Mouse (Mus musculus) macrophage (primary cell): ENCODE results near the gene Gm30302. TPM values are rescaled to one million over a fixed set of nuclear protein-coding genes. Genes with fewer than 3 reads are reported as not detected.

ENCODE experiments used
- H3K27ac ChIP-seq: fragments of 350-480 bp; formaldehyde crosslinking; 2 replicates; pipeline ENCODE4 v1.9.0; 2021
- H3K36me3 ChIP-seq: fragments of 350-480 bp; formaldehyde crosslinking; 2 replicates; pipeline ENCODE4 v1.9.0; 2021; ENCODE audit errors: inconsistent target
- H3K4me3 ChIP-seq: fragments of 350-480 bp; formaldehyde crosslinking; 2 replicates; pipeline ENCODE4 v1.9.0; 2021; ENCODE audit errors: inconsistent target
- H3K79me2 ChIP-seq: fragments of 350-480 bp; formaldehyde crosslinking; 2 replicates; pipeline ENCODE4 v1.9.0; 2021; ENCODE audit errors: inconsistent target
- WGBS: methylation state at CpG from one replicate; pipeline ENCODE4 v1.1.7; 2026; ENCODE audit warnings: inconsistent platforms; ENCODE audit not compliant: missing documents; 5-methylcytosine and 5-hydroxymethylcytosine counted together
- polyA plus RNA-seq: library from polyadenylated mRNA; stranded (reverse); fragments of 250-400 nt; gene quantifications from 3 replicates; pipeline ENCODE4 v1.2.4, GENCODE M21; 2018; ENCODE audit warnings: inconsistent platforms

Gm30302 gene
- polyA plus RNA-seq, 1 experiment from 2014 or later: not detected

- WGBS: 68% methylated on average over 2 of the region's 2 CpGs
- H3K4me3 ChIP-seq: no peak overlapping the region
- H3K36me3 ChIP-seq: no peaks in the 10 kb centered on the region
- no peaks in the 10 kb centered on the region for H3K79me2 ChIP-seq
- H3K27ac ChIP-seq: no peak overlapping the region
Measured at GRCm38 (mm10) chr13:49768048-49768447, 30.8 kb downstream of the Gm30302 start.

- Histone ChIP-seq H3K79me2 (no peaks in the 10 kb centered on the region), H3K27ac (no peak overlapping the region), H3K36me3 (no peaks in the 10 kb centered on the region), H3K4me3 (no peak overlapping the region)
- WGBS: 77% methylated on average over 9 of the region's 9 CpGs
Measured at GRCm38 (mm10) chr13:49766269-49766668, 32.5 kb downstream of the Gm30302 start.

GRCm38 (mm10) chr13:49765306-49765705 is 33.5 kb downstream of the Gm30302 start:
- Histone ChIP-seq H3K27ac (no peak overlapping the region), H3K36me3 (no peaks in the 10 kb centered on the region), H3K79me2 (no peaks in the 10 kb centered on the region), H3K4me3 (no peak overlapping the region)
- 95% methylated on average over 8 of the region's 8 CpGs for WGBS

GRCm38 (mm10) chr13:49762208-49762607 is 36.6 kb downstream of the Gm30302 start:
- Histone ChIP-seq H3K79me2 (no peaks in the 10 kb centered on the region), H3K4me3 (no peak overlapping the region), H3K36me3 (no peaks in the 10 kb centered on the region), H3K27ac (no peak overlapping the region)
- WGBS: 94% methylated on average over 14 of the region's 14 CpGs

GRCm38 (mm10) chr13:49760675-49761074 is 38.1 kb downstream of the Gm30302 start:
- H3K4me3 ChIP-seq: no peak overlapping the region
- no peaks in the 10 kb centered on the region for H3K79me2 ChIP-seq
- WGBS: 13% methylated on average over 1 of the region's 1 CpGs
- no peak overlapping the region for H3K27ac ChIP-seq
- no peaks in the 10 kb centered on the region for H3K36me3 ChIP-seq

GRCm38 (mm10) chr13:49757966-49758365 is 40.8 kb downstream of the Gm30302 start:
- 77% methylated on average over 4 of the region's 4 CpGs for WGBS
- Histone ChIP-seq H3K79me2 (no peaks in the 10 kb centered on the region), H3K27ac (no peak overlapping the region), H3K4me3 (no peak overlapping the region), H3K36me3 (no peaks in the 10 kb centered on the region)

GRCm38 (mm10) chr13:49756591-49756990 is 42.2 kb downstream of the Gm30302 start:
- Histone ChIP-seq H3K79me2 (no peaks in the 10 kb centered on the region), H3K27ac (no peak overlapping the region), H3K36me3 (no peaks in the 10 kb centered on the region), H3K4me3 (no peak overlapping the region)
- 87% methylated on average over 9 of the region's 9 CpGs for WGBS

GRCm38 (mm10) chr13:49741285-49742040 is 57.3 kb downstream of the Gm30302 start:
- Histone ChIP-seq H3K36me3 (no peaks in the 10 kb centered on the region), H3K79me2 (no peaks in the 10 kb centered on the region), H3K4me3 (no peak overlapping the region), H3K27ac (no peak overlapping the region)
- WGBS: 96% methylated on average over 10 of the region's 16 CpGs

GRCm38 (mm10) chr13:49738011-49738410 is 60.8 kb downstream of the Gm30302 start:
- no peak overlapping the region for H3K27ac ChIP-seq
- 100% methylated on average over 1 of the region's 2 CpGs for WGBS
- H3K79me2 ChIP-seq: no peaks in the 10 kb centered on the region
- H3K4me3 ChIP-seq: no peak overlapping the region
- peaks cover 9% of the 10 kb centered on the region; the same call in 1 of the 2 replicates for H3K36me3 ChIP-seq

GRCm38 (mm10) chr13:49736430-49736829 is 62.4 kb downstream of the Gm30302 start:
- H3K4me3 ChIP-seq: no peak overlapping the region
- WGBS: 94% methylated on average over 2 of the region's 2 CpGs
- no peak overlapping the region for H3K27ac ChIP-seq
- H3K79me2 ChIP-seq: no peaks in the 10 kb centered on the region
- H3K36me3 ChIP-seq: peaks cover 25% of the 10 kb centered on the region; the same call in 1 of the 2 replicates

Other genes with a start within 250 kb of the Gm30302 start
- not detected in 3 replicates for gene Omd, start 216.5 kb downstream of the Gm30302 start, polyA plus RNA-seq
- gene Ogn, start 191.0 kb downstream of the Gm30302 start, polyA plus RNA-seq: 0.09 TPM in 1 of 3 replicates, not detected in the others
- gene Cenpp, start 146.2 kb downstream of the Gm30302 start, polyA plus RNA-seq: 0.68 to 3.3 TPM (median 2.1 TPM) in 3 replicates
- gene Nol8, start 145.9 kb downstream of the Gm30302 start, polyA plus RNA-seq: 8.1 to 14.1 TPM (median 12.9 TPM) in 3 replicates
- gene Iars, start 116.9 kb downstream of the Gm30302 start, polyA plus RNA-seq: 17.1 to 36.4 TPM (median 25.7 TPM) in 3 replicates